Mouse (Mus musculus): ENCODE measurements around the gene Hoxb5. TPM values are rescaled to one million over a fixed set of nuclear protein-coding genes. Genes with fewer than 3 reads are reported as not detected.

Hoxb5 gene
- polyA plus RNA-seq (2015; fragmentation: Nextera tagmentation; extraction: Ambion mirVana): 0.26 and 0.37 TPM in 2 replicates

DNA sequence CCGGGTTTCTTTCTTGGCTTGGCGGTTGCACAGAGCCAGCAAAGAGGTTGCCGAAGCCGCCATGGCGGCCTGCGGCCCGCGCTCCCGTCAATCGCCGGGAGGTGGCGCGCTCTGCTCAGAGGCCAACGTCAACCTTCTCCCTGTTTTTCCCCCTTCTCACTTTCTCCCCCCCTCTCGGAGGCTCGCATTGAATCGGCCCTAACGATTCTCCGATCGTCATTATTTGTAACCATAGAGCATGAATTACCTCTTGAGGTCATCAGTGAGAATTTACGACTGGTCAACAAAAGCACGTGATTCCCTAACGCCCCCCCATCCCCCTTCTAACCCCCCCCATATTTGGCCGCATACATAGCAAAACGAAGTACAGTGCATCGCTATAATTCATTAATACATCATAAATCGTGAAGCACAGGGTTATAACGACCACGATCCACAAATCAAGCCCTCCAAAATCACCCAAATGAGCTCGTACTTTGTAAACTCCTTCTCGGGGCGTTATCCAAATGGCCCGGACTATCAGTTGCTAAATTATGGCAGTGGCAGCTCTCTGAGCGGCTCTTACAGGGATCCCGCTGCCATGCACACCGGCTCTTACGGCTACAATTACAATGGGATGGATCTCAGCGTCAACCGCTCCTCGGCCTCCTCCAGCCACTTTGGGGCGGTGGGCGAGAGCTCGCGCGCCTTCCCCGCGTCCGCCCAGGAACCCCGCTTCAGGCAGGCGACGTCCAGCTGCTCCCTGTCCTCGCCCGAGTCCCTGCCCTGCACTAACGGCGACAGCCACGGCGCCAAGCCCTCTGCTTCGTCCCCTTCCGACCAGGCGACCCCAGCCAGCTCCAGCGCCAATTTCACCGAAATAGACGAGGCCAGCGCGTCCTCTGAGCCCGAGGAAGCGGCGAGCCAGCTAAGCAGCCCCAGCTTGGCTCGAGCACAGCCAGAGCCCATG, at the start of gene Hoxb5:
Gene Hoxb5, plus strand, starts transcription at position 186 of the 949 bp plus-strand sequence.
- Histone ChIP-seq H3K27me3 (ENCODE audit: control insufficient read depth, insufficient read depth, low read depth, low read length) (peaks cover 99% of the 10 kb centered on the region), H3K4me2 (ENCODE audit: low read depth, low read length) (peak within 1 kb of the TSS; percentile 24; the same call in 1 of the 2 replicates), H3K4me1 (ENCODE audit: control insufficient read depth, low read depth, low read length) (no peaks in the 10 kb centered on the region), H3K9ac (ENCODE audit: low read depth, low read length) (no peak within 1 kb of the TSS), H3K4me3 (ENCODE audit: low read depth, low read length) (peak within 1 kb of the TSS; percentile 37), H3K27ac (ENCODE audit: low read length) (no peak within 1 kb of the TSS), H3K36me3 (ENCODE audit: control insufficient read depth, insufficient read depth) (no peaks in the 10 kb centered on the region), H3K9me3 (replicated peaks; ENCODE audit: control insufficient read depth, low read length) (no peaks in the 10 kb centered on the region)
- ATAC-seq (ENCODE audit: low read depth): no peak
- 1% methylated on average over 69 of the region's 69 CpGs for WGBS (ENCODE audit: insufficient replicate concordance)

DNA sequence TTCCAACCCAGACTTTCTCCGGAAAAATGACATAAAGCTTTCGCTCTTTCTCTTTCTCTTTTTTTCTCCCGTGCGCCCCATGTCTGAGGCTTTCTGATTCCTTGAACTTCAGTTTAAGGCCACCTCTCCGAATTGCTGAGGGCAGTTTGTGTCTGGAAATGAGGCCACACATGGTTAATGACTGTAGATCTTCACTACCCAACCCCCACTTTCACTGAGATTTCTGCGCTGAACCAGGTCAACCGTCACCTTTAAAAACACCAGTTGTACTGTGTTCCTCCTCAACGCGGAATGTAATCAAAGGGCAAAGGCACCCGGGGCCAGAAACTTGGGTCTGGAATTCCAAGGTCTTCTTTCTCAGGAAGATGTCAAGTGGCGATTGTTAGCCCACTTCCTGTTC, 48.9 kb upstream of the Hoxb5 start:
- WGBS (ENCODE audit: insufficient replicate concordance): 5% methylated on average over 11 of the region's 11 CpGs

DNA sequence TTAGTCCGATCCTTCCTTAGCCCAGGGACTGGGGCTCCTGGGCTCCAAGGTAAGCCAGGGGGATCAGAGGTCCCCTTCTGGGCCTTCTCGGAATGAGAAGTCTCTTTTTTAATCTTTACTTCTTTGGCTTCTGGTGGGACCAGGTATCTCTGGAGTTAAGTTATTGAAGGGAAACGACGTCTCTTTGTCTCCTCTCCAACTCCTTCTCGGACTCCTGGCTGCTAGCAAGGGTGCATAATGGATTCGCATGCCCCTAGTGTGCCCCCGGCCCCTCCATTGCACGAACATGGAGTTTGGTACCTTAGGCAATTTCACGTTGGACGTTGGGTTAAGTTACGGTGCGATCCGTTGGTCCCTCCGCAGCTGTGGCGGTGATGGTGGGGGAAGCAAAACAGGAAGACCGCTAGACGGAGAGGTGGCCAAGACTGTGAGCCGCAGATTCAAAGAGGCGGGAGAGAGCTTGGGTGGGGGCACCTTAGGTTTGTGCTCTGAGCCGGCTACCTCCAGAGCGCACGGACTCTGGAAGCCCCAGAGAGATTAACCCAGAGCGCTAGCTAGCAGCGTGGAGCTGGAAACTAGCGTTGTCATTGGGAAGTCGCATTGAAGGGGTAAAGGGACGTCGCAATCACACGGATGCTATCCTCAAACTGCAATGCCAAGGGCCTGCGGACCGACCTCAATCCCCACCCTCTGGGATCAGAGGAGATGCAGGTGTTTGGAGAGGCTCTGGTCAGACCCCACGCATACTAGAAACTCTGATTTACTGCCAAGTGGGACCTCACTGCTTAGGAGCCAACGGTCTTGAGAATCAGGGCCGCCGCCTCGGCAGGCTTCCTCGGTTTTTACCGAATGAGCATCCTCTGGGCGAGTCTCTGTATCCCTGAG, 47.8 kb upstream of the Hoxb5 start:
- H3K4me3 ChIP-seq (ENCODE audit: low read depth, low read length): no peak overlapping the region
- 1% methylated on average over 39 of the region's 39 CpGs for WGBS (ENCODE audit: insufficient replicate concordance)

More for the DNA sequence above, 48.9 kb upstream of the Hoxb5 start:
- Histone ChIP-seq H3K27ac (ENCODE audit: low read length) (no peak overlapping the region), H3K9me3 (replicated peaks; ENCODE audit: control insufficient read depth, low read length) (no peaks in the 10 kb centered on the region), H3K36me3 (ENCODE audit: control insufficient read depth, insufficient read depth) (no peaks in the 10 kb centered on the region), H3K4me2 (ENCODE audit: low read depth, low read length) (no peak overlapping the region), H3K9ac (ENCODE audit: low read depth, low read length) (no peak overlapping the region), H3K27me3 (ENCODE audit: control insufficient read depth, insufficient read depth, low read depth, low read length) (peaks cover 93% of the 10 kb centered on the region), H3K4me3 (ENCODE audit: low read depth, low read length) (no peak overlapping the region), H3K4me1 (ENCODE audit: control insufficient read depth, low read depth, low read length) (no peaks in the 10 kb centered on the region)
- no peak for ATAC-seq (ENCODE audit: low read depth)

DNA sequence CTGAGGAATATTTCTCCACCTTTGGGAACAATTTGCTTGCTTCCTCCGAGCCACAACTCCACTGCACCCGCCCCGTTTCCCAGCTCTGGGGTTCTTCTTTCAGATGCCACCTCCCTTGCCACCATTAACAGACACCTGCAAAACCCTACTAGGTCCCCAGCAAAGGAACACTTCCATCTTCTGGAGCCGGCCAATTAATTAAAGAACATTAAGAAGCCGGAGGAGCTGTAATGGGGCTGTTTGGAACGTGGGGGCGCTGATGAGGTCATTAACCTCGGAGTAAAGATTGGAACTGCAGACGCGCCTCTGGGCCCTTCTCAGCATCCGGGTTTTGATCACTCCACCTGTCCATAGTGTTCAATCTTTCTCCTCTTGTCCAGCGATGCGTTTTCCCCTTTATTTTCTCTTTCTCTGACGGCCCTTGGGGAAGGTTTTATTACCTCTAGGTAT, 47.1 kb upstream of the Hoxb5 start:
- no peak overlapping the region for H3K27ac ChIP-seq (ENCODE audit: low read length)
- H3K9ac ChIP-seq (ENCODE audit: low read depth, low read length): no peak overlapping the region
- peaks cover 95% of the 10 kb centered on the region for H3K27me3 ChIP-seq (ENCODE audit: control insufficient read depth, insufficient read depth, low read depth, low read length)
- H3K9me3 ChIP-seq (replicated peaks; ENCODE audit: control insufficient read depth, low read length): no peaks in the 10 kb centered on the region
- no peaks in the 10 kb centered on the region for H3K4me1 ChIP-seq (ENCODE audit: control insufficient read depth, low read depth, low read length)
- 5% methylated on average over 14 of the region's 14 CpGs for WGBS (ENCODE audit: insufficient replicate concordance)
- ATAC-seq (ENCODE audit: low read depth): no peak
- H3K36me3 ChIP-seq (ENCODE audit: control insufficient read depth, insufficient read depth): no peaks in the 10 kb centered on the region
- H3K4me2 ChIP-seq (ENCODE audit: low read depth, low read length): no peak overlapping the region
- no peak overlapping the region for H3K4me3 ChIP-seq (ENCODE audit: low read depth, low read length)

More for the DNA sequence above, 47.8 kb upstream of the Hoxb5 start:
- Histone ChIP-seq H3K4me1 (ENCODE audit: control insufficient read depth, low read depth, low read length) (no peaks in the 10 kb centered on the region), H3K9ac (ENCODE audit: low read depth, low read length) (no peak overlapping the region), H3K36me3 (ENCODE audit: control insufficient read depth, insufficient read depth) (no peaks in the 10 kb centered on the region), H3K9me3 (replicated peaks; ENCODE audit: control insufficient read depth, low read length) (no peaks in the 10 kb centered on the region), H3K4me2 (ENCODE audit: low read depth, low read length) (no peak overlapping the region), H3K27me3 (ENCODE audit: control insufficient read depth, insufficient read depth, low read depth, low read length) (peaks cover 95% of the 10 kb centered on the region), H3K27ac (ENCODE audit: low read length) (no peak overlapping the region)
- ATAC-seq (ENCODE audit: low read depth): no peak

DNA sequence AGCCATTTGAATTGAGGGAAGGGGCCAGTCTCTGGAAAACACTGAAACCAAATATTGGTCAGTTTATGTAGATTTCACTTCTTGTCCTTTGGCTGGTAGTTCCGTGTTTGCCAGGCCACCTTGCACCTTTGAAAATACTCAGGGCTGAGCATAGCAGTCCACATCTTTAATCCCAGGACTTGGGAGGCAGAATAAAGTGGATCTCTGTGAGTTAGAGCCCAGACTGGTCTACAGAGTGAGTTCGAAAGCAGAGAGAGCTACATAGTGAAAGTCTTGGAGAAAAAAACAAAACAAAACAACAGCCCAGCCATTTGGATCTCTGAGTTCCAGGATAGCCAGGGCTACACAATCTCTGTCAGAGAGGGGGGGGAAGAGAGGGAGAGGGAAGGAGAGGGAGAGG, 46.0 kb upstream of the Hoxb5 start:
- no peak for ATAC-seq (ENCODE audit: low read depth)
- no peaks in the 10 kb centered on the region for H3K9me3 ChIP-seq (replicated peaks; ENCODE audit: control insufficient read depth, low read length)
- no peak overlapping the region for H3K4me3 ChIP-seq (ENCODE audit: low read depth, low read length)
- no peak overlapping the region for H3K27ac ChIP-seq (ENCODE audit: low read length)
- no peak overlapping the region for H3K4me2 ChIP-seq (ENCODE audit: low read depth, low read length)
- H3K27me3 ChIP-seq (ENCODE audit: control insufficient read depth, insufficient read depth, low read depth, low read length): peaks cover 95% of the 10 kb centered on the region
- no peak overlapping the region for H3K9ac ChIP-seq (ENCODE audit: low read depth, low read length)
- H3K36me3 ChIP-seq (ENCODE audit: control insufficient read depth, insufficient read depth): no peaks in the 10 kb centered on the region
- WGBS (ENCODE audit: insufficient replicate concordance): 27% methylated on average over 2 of the region's 2 CpGs
- no peaks in the 10 kb centered on the region for H3K4me1 ChIP-seq (ENCODE audit: control insufficient read depth, low read depth, low read length)

DNA sequence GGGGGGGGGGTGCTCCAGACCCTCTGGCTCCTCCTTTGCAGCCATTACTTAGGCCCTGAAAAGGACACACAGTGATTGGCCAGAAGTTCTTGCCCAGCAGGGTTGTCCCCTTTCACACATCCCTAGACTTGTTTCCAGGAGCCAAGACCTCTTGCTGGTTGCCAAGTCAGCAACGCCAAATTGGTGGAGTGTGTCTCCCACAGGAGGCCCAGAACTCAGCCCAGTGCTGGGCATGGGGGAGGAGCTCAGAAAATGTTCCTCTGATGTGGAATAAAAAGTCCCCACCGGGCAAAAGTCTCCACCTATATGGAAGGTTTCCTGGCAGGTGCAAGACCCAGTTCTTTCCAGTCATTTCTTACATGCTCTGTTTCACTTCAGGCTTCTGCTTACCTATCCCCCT, 44.1 kb upstream of the Hoxb5 start:
- 11% methylated on average over 2 of the region's 2 CpGs for WGBS (ENCODE audit: insufficient replicate concordance)
- Histone ChIP-seq H3K9ac (ENCODE audit: low read depth, low read length) (no peak overlapping the region), H3K27me3 (ENCODE audit: control insufficient read depth, insufficient read depth, low read depth, low read length) (peaks cover 95% of the 10 kb centered on the region), H3K9me3 (replicated peaks; ENCODE audit: control insufficient read depth, low read length) (no peaks in the 10 kb centered on the region), H3K4me3 (ENCODE audit: low read depth, low read length) (no peak overlapping the region), H3K27ac (ENCODE audit: low read length) (no peak overlapping the region), H3K4me2 (ENCODE audit: low read depth, low read length) (no peak overlapping the region), H3K36me3 (ENCODE audit: control insufficient read depth, insufficient read depth) (no peaks in the 10 kb centered on the region), H3K4me1 (ENCODE audit: control insufficient read depth, low read depth, low read length) (no peaks in the 10 kb centered on the region)
- no peak for ATAC-seq (ENCODE audit: low read depth)

DNA sequence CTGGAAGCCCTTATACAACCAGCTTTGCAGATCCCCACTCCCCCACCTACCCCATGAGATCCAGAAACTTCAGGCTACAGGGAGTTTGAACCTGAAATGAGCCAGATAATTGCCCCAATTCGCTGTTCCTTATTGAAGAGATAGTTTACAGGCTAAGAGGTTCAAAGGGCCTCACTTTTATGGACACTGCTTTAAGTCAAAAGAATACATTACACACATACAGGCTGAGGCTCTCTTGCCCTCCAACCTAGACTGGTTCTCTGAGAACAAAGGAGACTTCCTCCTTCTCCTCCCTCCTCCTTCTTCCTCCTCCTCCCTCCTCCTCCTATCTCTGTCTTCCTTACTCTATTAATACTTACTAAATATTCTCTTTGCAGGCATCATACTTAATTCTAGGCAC, 43.6 kb upstream of the Hoxb5 start:
- H3K9ac ChIP-seq (ENCODE audit: low read depth, low read length): no peak overlapping the region
- ATAC-seq (ENCODE audit: low read depth): no peak
- no peak overlapping the region for H3K4me3 ChIP-seq (ENCODE audit: low read depth, low read length)
- no peaks in the 10 kb centered on the region for H3K36me3 ChIP-seq (ENCODE audit: control insufficient read depth, insufficient read depth)
- peaks cover 95% of the 10 kb centered on the region for H3K27me3 ChIP-seq (ENCODE audit: control insufficient read depth, insufficient read depth, low read depth, low read length)
- no peak overlapping the region for H3K27ac ChIP-seq (ENCODE audit: low read length)
- 7% methylated on average over 1 of the region's 1 CpGs for WGBS (ENCODE audit: insufficient replicate concordance)
- H3K9me3 ChIP-seq (replicated peaks; ENCODE audit: control insufficient read depth, low read length): no peaks in the 10 kb centered on the region
- no peak overlapping the region for H3K4me2 ChIP-seq (ENCODE audit: low read depth, low read length)
- no peaks in the 10 kb centered on the region for H3K4me1 ChIP-seq (ENCODE audit: control insufficient read depth, low read depth, low read length)

DNA sequence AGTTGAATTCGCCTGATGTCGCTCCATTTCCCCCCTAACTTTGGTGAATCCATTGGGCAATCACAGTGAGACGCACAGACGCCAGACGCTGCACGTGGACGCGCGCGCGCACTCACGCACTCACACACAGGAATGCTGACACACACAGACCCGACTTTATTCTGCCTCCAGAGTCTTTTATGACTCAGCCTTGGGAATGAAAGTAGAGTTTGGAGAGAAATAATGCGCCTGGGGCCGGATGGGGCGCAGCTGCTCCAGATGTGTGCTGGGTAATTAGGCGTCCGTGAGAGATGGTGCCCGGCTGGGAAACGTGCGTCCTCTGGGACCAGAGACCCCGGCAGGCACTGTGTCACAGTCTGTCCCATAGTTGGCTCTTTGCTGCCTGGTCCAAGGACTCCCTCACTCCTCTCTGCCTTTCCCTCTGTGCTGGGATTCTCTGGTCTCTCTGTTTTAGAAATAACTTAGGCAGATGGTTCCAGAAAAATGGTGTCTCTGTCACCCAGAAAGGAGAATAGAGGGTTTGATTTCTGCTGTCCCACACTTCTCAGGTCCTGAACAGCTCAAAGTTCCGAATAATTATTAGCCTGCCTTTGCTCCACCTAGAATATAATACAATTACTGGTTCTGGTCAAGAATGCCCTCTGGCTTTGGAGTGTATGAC, 42.7 kb upstream of the Hoxb5 start:
- no peak overlapping the region for H3K4me2 ChIP-seq (ENCODE audit: low read depth, low read length)
- ATAC-seq (ENCODE audit: low read depth): no peak
- no peaks in the 10 kb centered on the region for H3K4me1 ChIP-seq (ENCODE audit: control insufficient read depth, low read depth, low read length)

More for the DNA sequence above, 42.7 kb upstream of the Hoxb5 start:
- Histone ChIP-seq H3K36me3 (ENCODE audit: control insufficient read depth, insufficient read depth) (no peaks in the 10 kb centered on the region), H3K4me3 (ENCODE audit: low read depth, low read length) (no peak overlapping the region), H3K27ac (ENCODE audit: low read length) (no peak overlapping the region), H3K27me3 (ENCODE audit: control insufficient read depth, insufficient read depth, low read depth, low read length) (peaks cover 94% of the 10 kb centered on the region), H3K9ac (ENCODE audit: low read depth, low read length) (no peak overlapping the region), H3K9me3 (replicated peaks; ENCODE audit: control insufficient read depth, low read length) (no peaks in the 10 kb centered on the region)
- WGBS (ENCODE audit: insufficient replicate concordance): 9% methylated on average over 23 of the region's 23 CpGs
